Mouse (Mus musculus) E14TG2a.4 (cell line): ENCODE measurements at regions not wholly inside any gene's neighbourhood (a gene's known extent, or its start where the extent isn't known, plus 50 kb on each side); places are given as distances from the start of the nearest gene placed in this dataset.

ENCODE experiments used
- H3K27me3 ChIP-seq: 2 replicates; pipeline ENCODE4 v1.6.1; 2014; ENCODE audit warnings: low read length, control low read depth; ENCODE audit not compliant: insufficient read depth
- H3K36me3 ChIP-seq: 2 replicates; pipeline ENCODE4 v1.6.1; 2014; ENCODE audit warnings: low read length, control low read depth; ENCODE audit not compliant: insufficient read depth
- H3K4me1 ChIP-seq: replicated peaks from 2 replicates; pipeline ENCODE4 v1.6.1; 2014; ENCODE audit warnings: low read depth, low read length, control low read depth
- H3K4me3 ChIP-seq: replicated peaks from 2 replicates; pipeline ENCODE4 v1.5.1; 2014; ENCODE audit warnings: mild to moderate bottlenecking, low read length
- H3K9me3 ChIP-seq: 2 replicates; pipeline ENCODE4 v1.6.1; 2014; ENCODE audit warnings: low read length, control low read depth
- CTCF ChIP-seq: conservative IDR thresholded peaks from 2 replicates; pipeline ENCODE4 v1.5.1; 2014; ENCODE audit warnings: low read length
- NANOG ChIP-seq: IDR thresholded peaks from 2 replicates; pipeline ENCODE4 v1.6.1; 2014; ENCODE audit warnings: borderline replicate concordance, low read length, mixed read lengths
- POU5F1 ChIP-seq: IDR thresholded peaks from 2 replicates; pipeline ENCODE4 v1.6.1; 2014; ENCODE audit warnings: low read length, borderline replicate concordance

GRCm38 (mm10) chr1:141968133-141968532 is 1672.3 kb upstream of the B3galt2 start:
- TF ChIP-seq NANOG (no peak), CTCF (no peak), POU5F1 (no peak)
- H3K4me3 ChIP-seq: no peak overlapping the region
- H3K36me3 ChIP-seq: no peaks in the 10 kb centered on the region
- H3K4me1 ChIP-seq: no peaks in the 10 kb centered on the region
- H3K27me3 ChIP-seq: no peaks in the 10 kb centered on the region
- no peaks in the 10 kb centered on the region for H3K9me3 ChIP-seq

GRCm38 (mm10) chr1:141974329-141974728 is 1666.1 kb upstream of the B3galt2 start:
- TF ChIP-seq NANOG (no peak), CTCF (no peak), POU5F1 (no peak)
- Histone ChIP-seq H3K9me3 (no peaks in the 10 kb centered on the region), H3K27me3 (no peaks in the 10 kb centered on the region), H3K4me1 (no peaks in the 10 kb centered on the region), H3K36me3 (no peaks in the 10 kb centered on the region), H3K4me3 (no peak overlapping the region)

- H3K4me3 ChIP-seq: no peak overlapping the region
- no peaks in the 10 kb centered on the region for H3K4me1 ChIP-seq
- no peak for TF ChIP-seq POU5F1
- no peak for TF ChIP-seq NANOG
- TF ChIP-seq CTCF: no peak
- H3K27me3 ChIP-seq: no peaks in the 10 kb centered on the region
- H3K9me3 ChIP-seq: no peaks in the 10 kb centered on the region
- no peaks in the 10 kb centered on the region for H3K36me3 ChIP-seq
Measured at GRCm38 (mm10) chr1:141999769-142000168, 1640.7 kb upstream of the B3galt2 start.

DNA sequence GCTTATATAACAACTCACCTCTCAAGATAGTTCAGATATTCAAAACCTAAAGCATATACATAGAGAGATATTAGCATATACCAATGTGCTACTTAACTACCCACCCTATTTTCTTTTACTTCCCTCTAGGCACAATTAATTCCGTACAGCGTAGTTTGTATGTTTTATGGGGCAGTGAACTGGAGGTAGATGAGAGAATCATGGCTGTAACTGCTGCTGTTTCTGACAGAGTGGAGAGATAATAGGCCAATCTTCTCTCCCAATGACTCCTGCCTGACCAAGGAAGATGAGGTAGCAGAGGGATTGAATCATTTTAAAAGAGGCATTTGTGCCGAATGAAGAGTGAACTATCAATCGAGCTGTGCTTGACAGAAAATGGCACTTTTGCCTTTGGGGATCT is 1640.1 kb upstream of the B3galt2 start:
- TF ChIP-seq CTCF (no peak), POU5F1 (no peak), NANOG (no peak)
- no peaks in the 10 kb centered on the region for H3K9me3 ChIP-seq
- no peaks in the 10 kb centered on the region for H3K36me3 ChIP-seq
- H3K27me3 ChIP-seq: no peaks in the 10 kb centered on the region
- H3K4me1 ChIP-seq: no peaks in the 10 kb centered on the region
- H3K4me3 ChIP-seq: no peak overlapping the region

GRCm38 (mm10) chr1:142006316-142006715 is 1634.1 kb upstream of the B3galt2 start:
- H3K27me3 ChIP-seq: no peaks in the 10 kb centered on the region
- H3K36me3 ChIP-seq: no peaks in the 10 kb centered on the region
- no peaks in the 10 kb centered on the region for H3K4me1 ChIP-seq
- TF ChIP-seq NANOG (no peak), CTCF (no peak), POU5F1 (no peak)
- no peaks in the 10 kb centered on the region for H3K9me3 ChIP-seq
- no peak overlapping the region for H3K4me3 ChIP-seq

DNA sequence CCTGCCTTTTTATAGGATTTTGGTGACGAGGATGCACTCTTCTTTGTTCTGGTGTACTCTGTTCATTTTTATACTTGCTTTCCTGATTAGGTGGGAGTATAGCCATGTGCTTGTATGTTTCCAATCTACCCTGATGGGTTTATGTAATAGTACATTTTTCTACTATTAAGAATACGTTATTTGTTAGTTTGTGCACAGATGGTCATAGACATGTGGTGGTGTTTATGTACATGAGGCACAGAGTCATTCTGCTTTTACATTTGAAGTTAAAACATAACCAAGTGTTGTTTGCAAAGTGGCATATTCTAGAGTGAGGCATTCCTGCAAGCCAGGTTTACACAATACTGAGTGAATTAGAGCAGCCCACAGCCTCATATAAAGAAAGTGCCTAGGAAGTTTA is 1597.7 kb upstream of the B3galt2 start:
- Histone ChIP-seq H3K9me3 (no peaks in the 10 kb centered on the region), H3K4me3 (no peak overlapping the region)
- TF ChIP-seq POU5F1: no peak
- no peak for TF ChIP-seq NANOG
- TF ChIP-seq CTCF: no peak

DNA sequence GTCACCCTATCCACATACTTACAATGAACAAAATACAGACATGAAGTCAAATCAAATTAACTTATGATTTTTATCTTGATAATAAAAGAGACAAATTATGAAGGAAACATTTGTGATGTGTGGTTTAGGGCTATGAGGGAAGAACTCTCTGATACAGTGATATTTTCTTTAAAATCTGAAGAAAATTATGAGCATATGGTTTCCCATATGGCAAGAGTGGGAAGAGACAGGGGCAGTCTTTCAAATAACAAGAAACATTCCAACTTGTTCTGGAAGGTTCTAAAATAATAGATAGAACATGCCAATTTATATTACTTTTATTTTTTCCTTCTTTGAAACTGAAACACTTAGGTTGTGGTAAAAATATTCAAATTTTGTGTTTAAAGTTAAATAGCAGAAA is 1585.3 kb upstream of the B3galt2 start:
- Histone ChIP-seq H3K9me3 (no peaks in the 10 kb centered on the region), H3K4me1 (no peaks in the 10 kb centered on the region), H3K36me3 (no peaks in the 10 kb centered on the region), H3K27me3 (no peaks in the 10 kb centered on the region), H3K4me3 (no peak overlapping the region)
- TF ChIP-seq POU5F1 (no peak), CTCF (no peak), NANOG (no peak)

More for the DNA sequence above, 1597.7 kb upstream of the B3galt2 start:
- Histone ChIP-seq H3K4me1 (no peaks in the 10 kb centered on the region), H3K36me3 (no peaks in the 10 kb centered on the region), H3K27me3 (no peaks in the 10 kb centered on the region)
